Mouse (Mus musculus): ENCODE measurements around the gene Dyrk1a.
A peak's percentile ranks its signal among the peaks of the same experiment; 100 is the strongest.

Gene Dyrk1a

GRCm38 (mm10) chr16:94590214-94590613 lies 20.4 kb downstream of the Dyrk1a start:
- DNase-seq (ENCODE audit: low read depth, low spot score): no peak

- DNase-seq (ENCODE audit: low read depth, low spot score): no peak
Observed at GRCm38 (mm10) chr16:94590977-94591376, 21.2 kb downstream of the Dyrk1a start.

- peak; percentile 27 for DNase-seq (ENCODE audit: low read depth, low spot score)
Observed at GRCm38 (mm10) chr16:94591536-94591935, 21.7 kb downstream of the Dyrk1a start.

GRCm38 (mm10) chr16:94596633-94597032 lies 26.8 kb downstream of the Dyrk1a start:
- no peak for DNase-seq (ENCODE audit: low read depth, low spot score)

GRCm38 (mm10) chr16:94597640-94598039 lies 27.8 kb downstream of the Dyrk1a start:
- DNase-seq (ENCODE audit: low read depth, low spot score): no peak

GRCm38 (mm10) chr16:94599977-94600724 lies 30.3 kb downstream of the Dyrk1a start:
- no peak for DNase-seq (ENCODE audit: low read depth, low spot score)

- no peak for DNase-seq (ENCODE audit: low read depth, low spot score)
Observed at GRCm38 (mm10) chr16:94601089-94601488, 31.3 kb downstream of the Dyrk1a start.

GRCm38 (mm10) chr16:94601540-94601953 lies 31.7 kb downstream of the Dyrk1a start:
- peak; percentile 80 for DNase-seq (ENCODE audit: low read depth, low spot score)

- DNase-seq (ENCODE audit: low read depth, low spot score): no peak
Observed at GRCm38 (mm10) chr16:94602188-94602587, 32.4 kb downstream of the Dyrk1a start.

GRCm38 (mm10) chr16:94602730-94603129 lies 32.9 kb downstream of the Dyrk1a start:
- no peak for DNase-seq (ENCODE audit: low read depth, low spot score)

- no peak for DNase-seq (ENCODE audit: low read depth, low spot score)
Observed at GRCm38 (mm10) chr16:94606169-94606568, 36.4 kb downstream of the Dyrk1a start.

- DNase-seq (ENCODE audit: low read depth, low spot score): no peak
Observed at GRCm38 (mm10) chr16:94607468-94607867, 37.7 kb downstream of the Dyrk1a start.

- DNase-seq (ENCODE audit: low read depth, low spot score): peak; percentile 72
Observed at GRCm38 (mm10) chr16:94608706-94609594, 39.1 kb downstream of the Dyrk1a start.

GRCm38 (mm10) chr16:94612573-94612972 lies 42.8 kb downstream of the Dyrk1a start:
- DNase-seq (ENCODE audit: low read depth, low spot score): no peak

- no peak for DNase-seq (ENCODE audit: low read depth, low spot score)
Observed at GRCm38 (mm10) chr16:94617255-94617654, 47.4 kb downstream of the Dyrk1a start.

- peak; percentile 91 for DNase-seq (ENCODE audit: low read depth, low spot score)
Observed at GRCm38 (mm10) chr16:94618543-94618942, 48.7 kb downstream of the Dyrk1a start.

GRCm38 (mm10) chr16:94619301-94619700 lies 49.5 kb downstream of the Dyrk1a start:
- DNase-seq (ENCODE audit: low read depth, low spot score): no peak

- peak; percentile 88 for DNase-seq (ENCODE audit: low read depth, low spot score)
Observed at GRCm38 (mm10) chr16:94624871-94625270, 55.1 kb downstream of the Dyrk1a start.

GRCm38 (mm10) chr16:94625639-94626038 lies 55.8 kb downstream of the Dyrk1a start:
- no peak for DNase-seq (ENCODE audit: low read depth, low spot score)

- DNase-seq (ENCODE audit: low read depth, low spot score): no peak
Observed at GRCm38 (mm10) chr16:94627736-94628135, 57.9 kb downstream of the Dyrk1a start.

- no peak for DNase-seq (ENCODE audit: low read depth, low spot score)
Observed at GRCm38 (mm10) chr16:94628976-94629729, 59.3 kb downstream of the Dyrk1a start.

GRCm38 (mm10) chr16:94631984-94632383 lies 62.2 kb downstream of the Dyrk1a start:
- peak; percentile 94 for DNase-seq (ENCODE audit: low read depth, low spot score)
